Mouse (Mus musculus): ENCODE data around the gene Rpl41. TPM values are rescaled to one million over a fixed set of nuclear protein-coding genes. Genes with fewer than 3 reads are reported as not detected.
"Not testable (repeated sequence)": the region's sequence is repeated elsewhere in the genome, so short reads cannot be mapped to it uniquely, and the experiment has no call there.

Rpl41 gene
- total and polyA plus RNA-seq, 2 experiments from 2014 or later, result 501 to 2,618 TPM

- H3K27ac ChIP-seq, result no peak overlapping the region
- DNase-seq (ENCODE audit: low spot score) (no peak), ATAC-seq (no peak)
- no peak overlapping the region for H3K4me2 ChIP-seq (ENCODE audit: low read depth, low read length)
- no peaks in the 10 kb centered on the region for H3K9me3 ChIP-seq (ENCODE audit: low read length)
- TF ChIP-seq CTCF (IDR thresholded peaks at IDR 0.05; ENCODE audit: low read depth), result no peak
- H3K4me1 ChIP-seq (ENCODE audit: insufficient read depth, low read length), result no peaks in the 10 kb centered on the region
- H3K27me3 ChIP-seq (ENCODE audit: insufficient read depth, low read length), result no peaks in the 10 kb centered on the region
- H3K4me3 ChIP-seq (ENCODE audit: low read length), result no peak overlapping the region
- 86% methylated on average over 9 of the region's 9 CpGs for WGBS
- peaks cover 13% of the 10 kb centered on the region; the same call in 1 of the 2 replicates for H3K36me3 ChIP-seq (ENCODE audit: insufficient read depth, low read length)
- no peak overlapping the region for H3K9ac ChIP-seq (replicated peaks; ENCODE audit: low read length)
Observed at GRCm38 (mm10) chr10:128509203-128509602, 39.9 kb downstream of the Rpl41 start.

DNA sequence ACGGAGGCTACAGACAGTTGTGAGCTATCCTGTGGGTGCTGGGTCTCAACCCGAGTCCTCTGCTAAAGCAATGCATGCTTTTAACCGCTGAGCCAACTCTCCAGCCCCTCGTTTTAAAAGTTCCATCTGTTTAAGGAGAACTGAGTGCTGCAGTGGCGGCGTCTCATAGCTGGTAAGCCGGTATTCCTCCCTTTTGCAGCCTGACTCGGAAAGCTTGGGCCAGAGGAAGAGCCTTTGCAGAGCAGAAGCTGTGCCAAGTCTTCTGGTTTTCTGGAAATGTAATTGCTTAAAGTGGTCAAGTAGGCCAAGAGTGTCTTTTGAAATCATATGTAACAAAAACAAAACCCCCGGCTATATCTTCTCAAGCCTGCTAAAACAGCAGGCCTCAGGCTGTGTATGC is 40.8 kb downstream of the Rpl41 start:
- Histone ChIP-seq H3K36me3 (ENCODE audit: insufficient read depth, low read length) (peaks cover 13% of the 10 kb centered on the region; the same call in 1 of the 2 replicates), H3K4me1 (ENCODE audit: insufficient read depth, low read length) (no peaks in the 10 kb centered on the region), H3K4me3 (ENCODE audit: low read length) (no peak overlapping the region), H3K27ac (no peak overlapping the region), H3K4me2 (ENCODE audit: low read depth, low read length) (no peak overlapping the region), H3K9ac (replicated peaks; ENCODE audit: low read length) (no peak overlapping the region), H3K9me3 (ENCODE audit: low read length) (no peaks in the 10 kb centered on the region), H3K27me3 (ENCODE audit: insufficient read depth, low read length) (no peaks in the 10 kb centered on the region)
- 80% methylated on average over 9 of the region's 9 CpGs for WGBS
- DNase-seq (ENCODE audit: low spot score), result no peak
- no peak for ATAC-seq
- no peak for TF ChIP-seq CTCF (IDR thresholded peaks at IDR 0.05; ENCODE audit: low read depth)

DNA sequence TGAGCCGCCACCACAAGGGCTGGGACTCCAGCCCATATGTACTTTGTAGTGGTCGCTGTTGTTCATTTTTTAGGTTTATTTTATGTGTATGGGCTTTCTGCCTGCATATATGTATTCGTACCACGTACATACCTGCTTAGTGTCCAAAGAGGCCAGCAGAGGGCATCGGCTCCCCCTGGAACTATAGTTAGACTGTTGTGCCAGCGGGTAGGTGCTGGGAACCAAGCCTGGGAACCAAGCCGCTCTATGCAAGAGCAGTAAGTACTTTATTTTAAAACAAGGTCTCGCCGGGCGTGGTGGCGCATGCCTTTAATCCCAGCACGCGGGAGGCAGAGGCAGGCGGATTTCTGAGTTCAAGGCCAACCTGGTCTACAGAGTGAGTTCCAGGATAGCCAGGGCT is 43.1 kb downstream of the Rpl41 start:
- H3K27ac ChIP-seq, result no peak overlapping the region
- no peaks in the 10 kb centered on the region for H3K27me3 ChIP-seq (ENCODE audit: insufficient read depth, low read length)
- H3K4me2 ChIP-seq (ENCODE audit: low read depth, low read length), result no peak overlapping the region
- ATAC-seq (no peak), DNase-seq (ENCODE audit: low spot score) (no peak)
- 0 out of 2 replicates have a peak, but pooled peaks have one; percentile 9 for TF ChIP-seq CTCF (IDR thresholded peaks at IDR 0.05; ENCODE audit: low read depth)
- no peaks in the 10 kb centered on the region for H3K4me1 ChIP-seq (ENCODE audit: insufficient read depth, low read length)
- no peak overlapping the region for H3K4me3 ChIP-seq (ENCODE audit: low read length)
- no peak overlapping the region for H3K9ac ChIP-seq (replicated peaks; ENCODE audit: low read length)
- no peaks in the 10 kb centered on the region for H3K9me3 ChIP-seq (ENCODE audit: low read length)
- WGBS, result 98% methylated on average over 14 of the region's 14 CpGs
- no peaks in the 10 kb centered on the region for H3K36me3 ChIP-seq (ENCODE audit: insufficient read depth, low read length)

DNA sequence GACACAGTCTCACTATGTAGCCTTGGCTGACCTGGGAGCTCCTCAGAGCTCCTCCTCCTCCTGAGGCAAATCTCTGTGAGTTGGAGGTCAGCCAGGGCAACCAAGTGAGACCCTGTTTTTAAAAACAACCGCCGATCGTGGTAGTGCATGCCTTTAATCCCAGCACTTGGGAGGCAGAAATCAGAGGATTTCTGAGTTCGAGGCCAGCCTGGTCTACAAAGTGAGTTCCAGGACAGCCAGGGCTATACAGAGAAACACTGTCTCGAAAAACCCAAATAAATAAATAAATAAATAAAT is 43.8 kb downstream of the Rpl41 start:
- not testable (repeated sequence) for H3K36me3 ChIP-seq (ENCODE audit: insufficient read depth, low read length); H3K9ac ChIP-seq (replicated peaks; ENCODE audit: low read length); H3K27me3 ChIP-seq (ENCODE audit: insufficient read depth, low read length); H3K27ac ChIP-seq; H3K9me3 ChIP-seq (ENCODE audit: low read length); H3K4me1 ChIP-seq (ENCODE audit: insufficient read depth, low read length); H3K4me3 ChIP-seq (ENCODE audit: low read length); DNase-seq (ENCODE audit: low spot score); ATAC-seq; H3K4me2 ChIP-seq (ENCODE audit: low read depth, low read length)
- WGBS, result 89% methylated on average over 5 of the region's 5 CpGs

GRCm38 (mm10) chr10:128504641-128505370 is 44.3 kb downstream of the Rpl41 start:
- DNase-seq (ENCODE audit: low spot score) (no peak), ATAC-seq (no peak)
- Histone ChIP-seq H3K4me3 (ENCODE audit: low read length) (no peak overlapping the region), H3K36me3 (ENCODE audit: insufficient read depth, low read length) (no peaks in the 10 kb centered on the region), H3K9ac (replicated peaks; ENCODE audit: low read length) (no peak overlapping the region), H3K27me3 (ENCODE audit: insufficient read depth, low read length) (no peaks in the 10 kb centered on the region), H3K4me2 (ENCODE audit: low read depth, low read length) (no peak overlapping the region), H3K4me1 (ENCODE audit: insufficient read depth, low read length) (no peaks in the 10 kb centered on the region), H3K9me3 (ENCODE audit: low read length) (no peaks in the 10 kb centered on the region), H3K27ac (no peak overlapping the region)
- WGBS, result 72% methylated on average over 9 of the region's 9 CpGs
- TF ChIP-seq CTCF (IDR thresholded peaks at IDR 0.05; ENCODE audit: low read depth), result no peak

- H3K9me3 ChIP-seq (ENCODE audit: low read length), result no peaks in the 10 kb centered on the region
- no peaks in the 10 kb centered on the region for H3K36me3 ChIP-seq (ENCODE audit: insufficient read depth, low read length)
- no peaks in the 10 kb centered on the region for H3K4me1 ChIP-seq (ENCODE audit: insufficient read depth, low read length)
- ATAC-seq (no peak), DNase-seq (ENCODE audit: low spot score) (no peak)
- no peak overlapping the region for H3K27ac ChIP-seq
- no peak overlapping the region for H3K4me3 ChIP-seq (ENCODE audit: low read length)
- H3K4me2 ChIP-seq (ENCODE audit: low read depth, low read length), result no peak overlapping the region
- 90% methylated on average over 3 of the region's 3 CpGs for WGBS
- TF ChIP-seq CTCF (IDR thresholded peaks at IDR 0.05; ENCODE audit: low read depth), result no peak
- no peak overlapping the region for H3K9ac ChIP-seq (replicated peaks; ENCODE audit: low read length)
- H3K27me3 ChIP-seq (ENCODE audit: insufficient read depth, low read length), result no peaks in the 10 kb centered on the region
Observed at GRCm38 (mm10) chr10:128504012-128504411, 45.1 kb downstream of the Rpl41 start.

GRCm38 (mm10) chr10:128503532-128503931 is 45.6 kb downstream of the Rpl41 start:
- TF ChIP-seq CTCF (IDR thresholded peaks at IDR 0.05; ENCODE audit: low read depth), result no peak
- DNase-seq (ENCODE audit: low spot score), result no peak
- no peaks in the 10 kb centered on the region for H3K4me1 ChIP-seq (ENCODE audit: insufficient read depth, low read length)
- no peaks in the 10 kb centered on the region for H3K27me3 ChIP-seq (ENCODE audit: insufficient read depth, low read length)
- H3K27ac ChIP-seq, result no peak overlapping the region
- no peaks in the 10 kb centered on the region for H3K9me3 ChIP-seq (ENCODE audit: low read length)
- H3K4me3 ChIP-seq (ENCODE audit: low read length), result no peak overlapping the region
- H3K36me3 ChIP-seq (ENCODE audit: insufficient read depth, low read length), result no peaks in the 10 kb centered on the region
- 74% methylated on average over 8 of the region's 8 CpGs for WGBS
- H3K4me2 ChIP-seq (ENCODE audit: low read depth, low read length), result no peak overlapping the region
- ATAC-seq, result no peak
- no peak overlapping the region for H3K9ac ChIP-seq (replicated peaks; ENCODE audit: low read length)

All from hindbrain, postnatal 0 days (tissue).